ENCODE assay signal across 13 mouse cellular contexts in genomic region chr6:112287671-112288070, GRCm38 (mm10). TPM values are rescaled to one million over a fixed set of nuclear protein-coding genes. Genes with fewer than 3 reads are reported as not detected.
DNase-seq lines count a peak whose midpoint lies in the region; ATAC-seq and TF ChIP-seq lines count a peak whose summit lies in the region.
"Had no signal": no experiment of that assay in that cellular context is flagged by ENCODE, and none has a peak within 500 bp of the region (broad histone marks: within the 10 kb centered on the region; RNA-seq: fewer than 3 reads in every experiment).

No protein-coding gene starts in this region.

- no peak for TF ChIP-seq CTCF in kidney, adult 2 months (conservative IDR thresholded peaks at IDR 0.05; ENCODE audit: insufficient read depth, insufficient read length, low read depth, low read length)
- TF ChIP-seq CTCF in forebrain, postnatal 0 days (IDR thresholded peaks at IDR 0.05; ENCODE audit: low read depth): no peak

- DNase-seq in adrenal gland, postnatal 14 days: peak; percentile 54
- DNase-seq in adrenal gland, postnatal 25 days: no peak
- peak; percentile 48 for DNase-seq in ZHBTc4 (ENCODE audit: low read depth, low spot score)
- peak; percentile 79 for DNase-seq in kidney, adult 2 months
- DNase-seq in midbrain, embryonic 11.5 days (ENCODE audit: low spot score, missing footprints): no peak
- DNase-seq in forebrain, postnatal 0 days: no peak
- DNase-seq: left cerebral cortex, postnatal 4 days; right cerebral cortex, postnatal 25 days had no signal

- no peak overlapping the region for H3K4me3 ChIP-seq in kidney, adult 2 months (ENCODE audit: insufficient read depth, low read depth, low read length)
- no peak overlapping the region for H3K4me3 ChIP-seq in lung, embryonic 16.5 days (ENCODE audit: low read length)
- H3K4me3 ChIP-seq in midbrain, embryonic 11.5 days (ENCODE audit: low read depth, low read length): no peak overlapping the region
- H3K4me3 ChIP-seq in hindbrain, embryonic 13.5 days: no peak overlapping the region
- H3K4me3 ChIP-seq in forebrain, postnatal 0 days (ENCODE audit: low read depth, low read length): no peak overlapping the region
- H3K4me3 ChIP-seq: stomach, embryonic 15.5 days had no signal

- H3K27me3 ChIP-seq in kidney, adult 2 months (replicated peaks; ENCODE audit: control insufficient read depth, insufficient read depth, low read length): no peaks in the 10 kb centered on the region
- no peaks in the 10 kb centered on the region for H3K27me3 ChIP-seq in lung, embryonic 16.5 days (ENCODE audit: control insufficient read depth, insufficient read depth, low read depth, low read length)
- H3K27me3 ChIP-seq in midbrain, embryonic 11.5 days (ENCODE audit: control insufficient read depth, insufficient read depth, low read length): no peaks in the 10 kb centered on the region
- no peaks in the 10 kb centered on the region for H3K27me3 ChIP-seq in hindbrain, embryonic 13.5 days
- no peaks in the 10 kb centered on the region for H3K27me3 ChIP-seq in forebrain, postnatal 0 days (ENCODE audit: insufficient read depth, low read length)
- H3K27me3 ChIP-seq: stomach, embryonic 15.5 days had no signal

- no peaks in the 10 kb centered on the region for H3K4me1 ChIP-seq in kidney, adult 2 months (ENCODE audit: control insufficient read depth, insufficient read depth, low read length)
- no peaks in the 10 kb centered on the region for H3K4me1 ChIP-seq in lung, embryonic 16.5 days (replicated peaks; ENCODE audit: control insufficient read depth, insufficient read depth, low read length)
- no peaks in the 10 kb centered on the region for H3K4me1 ChIP-seq in midbrain, embryonic 11.5 days (ENCODE audit: control insufficient read depth, insufficient read depth, low read length)
- no peaks in the 10 kb centered on the region for H3K4me1 ChIP-seq in hindbrain, embryonic 13.5 days (replicated peaks)
- no peaks in the 10 kb centered on the region for H3K4me1 ChIP-seq in forebrain, postnatal 0 days (ENCODE audit: insufficient read depth)
- H3K4me1 ChIP-seq: stomach, embryonic 15.5 days had no signal

- 83% methylated on average over 9 of the region's 9 CpGs for WGBS in kidney, adult 2 months
- WGBS in lung, embryonic 16.5 days: 78% methylated on average over 9 of the region's 9 CpGs
- WGBS in midbrain, embryonic 11.5 days: 94% methylated on average over 9 of the region's 9 CpGs
- WGBS in hindbrain, embryonic 13.5 days: 94% methylated on average over 9 of the region's 9 CpGs
- WGBS in forebrain, postnatal 0 days: 97% methylated on average over 9 of the region's 9 CpGs

- H3K9me3 ChIP-seq in lung, embryonic 16.5 days (ENCODE audit: control insufficient read depth, low read length): no peaks in the 10 kb centered on the region
- no peaks in the 10 kb centered on the region for H3K9me3 ChIP-seq in midbrain, embryonic 11.5 days (ENCODE audit: control insufficient read depth, low read length)
- no peaks in the 10 kb centered on the region for H3K9me3 ChIP-seq in hindbrain, embryonic 13.5 days
- H3K9me3 ChIP-seq in forebrain, postnatal 0 days (ENCODE audit: low read length): no peaks in the 10 kb centered on the region
- H3K9me3 ChIP-seq: stomach, embryonic 15.5 days had no signal

- peak; percentile 61 for ATAC-seq in lung, embryonic 16.5 days (ENCODE audit: low read depth)
- no peak for ATAC-seq in midbrain, embryonic 11.5 days (ENCODE audit: low FRiP score)
- ATAC-seq in hindbrain, embryonic 13.5 days (ENCODE audit: low FRiP score): no peak
- ATAC-seq in forebrain, postnatal 0 days: no peak
- ATAC-seq: hindbrain, postnatal 0 days had no signal

- no peak overlapping the region for H3K4me2 ChIP-seq in lung, embryonic 16.5 days (ENCODE audit: low read depth, low read length)
- H3K4me2 ChIP-seq in midbrain, embryonic 11.5 days: no peak overlapping the region
- H3K4me2 ChIP-seq in hindbrain, embryonic 13.5 days: no peak overlapping the region
- H3K4me2 ChIP-seq in forebrain, postnatal 0 days (ENCODE audit: low read depth): no peak overlapping the region
- H3K4me2 ChIP-seq: stomach, embryonic 15.5 days had no signal

- H3K36me3 ChIP-seq in kidney, adult 2 months (ENCODE audit: control insufficient read depth, insufficient read depth, low read length): no peaks in the 10 kb centered on the region
- H3K36me3 ChIP-seq in lung, embryonic 16.5 days (ENCODE audit: control insufficient read depth, insufficient read depth, low read length): no peaks in the 10 kb centered on the region; the same call in 1 of the 2 replicates
- no peaks in the 10 kb centered on the region for H3K36me3 ChIP-seq in midbrain, embryonic 11.5 days (ENCODE audit: control insufficient read depth, insufficient read depth, low read length)
- H3K36me3 ChIP-seq in hindbrain, embryonic 13.5 days: no peaks in the 10 kb centered on the region
- H3K36me3 ChIP-seq in forebrain, postnatal 0 days (ENCODE audit: insufficient read depth): no peaks in the 10 kb centered on the region
- H3K36me3 ChIP-seq: stomach, embryonic 15.5 days had no signal

- TF ChIP-seq POLR2A in kidney, adult 2 months (IDR thresholded peaks at IDR 0.05; ENCODE audit: low read depth, low read length): no peak

- peak overlapping the region; percentile 53 for H3K27ac ChIP-seq in kidney, adult 2 months (ENCODE audit: insufficient read depth, low read depth, low read length)
- H3K27ac ChIP-seq in lung, embryonic 16.5 days (ENCODE audit: low read length): no peak overlapping the region
- H3K27ac ChIP-seq in midbrain, embryonic 11.5 days (ENCODE audit: low read depth, low read length): no peak overlapping the region
- no peak overlapping the region for H3K27ac ChIP-seq in hindbrain, embryonic 13.5 days
- no peak overlapping the region for H3K27ac ChIP-seq in forebrain, postnatal 0 days (ENCODE audit: low read depth, low read length)
- H3K27ac ChIP-seq: hindbrain, postnatal 0 days; stomach, embryonic 15.5 days had no signal

- H3K9ac ChIP-seq in lung, embryonic 16.5 days (ENCODE audit: low read length): no peak overlapping the region
- no peak overlapping the region for H3K9ac ChIP-seq in midbrain, embryonic 11.5 days (ENCODE audit: low read length)
- no peak overlapping the region for H3K9ac ChIP-seq in hindbrain, embryonic 13.5 days
- no peak overlapping the region for H3K9ac ChIP-seq in forebrain, postnatal 0 days
- H3K9ac ChIP-seq: stomach, embryonic 15.5 days had no signal

RNA-seq across cellular contexts. Expression of gene Lmcd1, which starts 14.1 kb away (rescaled TPM):
- total RNA-seq in adrenal gland, postnatal 14 days (2021): 5.6 and 8.4 TPM in 2 replicates
- total RNA-seq in adrenal gland, postnatal 25 days (2021): 4.6 and 5.6 TPM in 2 replicates
- polyA plus RNA-seq in kidney, adult 2 months (2012; rRNA removed): 10.9 and 14.0 TPM in 2 replicates
- polyA plus RNA-seq in lung, embryonic 16.5 days (2015; fragmentation: Nextera tagmentation; extraction: Ambion mirVana): 33.3 and 33.4 TPM in 2 replicates
- 3.0 and 3.8 TPM in 2 replicates for polyA plus RNA-seq in midbrain, embryonic 11.5 days (2014; fragmentation: Nextera tagmentation; extraction: Ambion mirVana)
- polyA plus RNA-seq in hindbrain, embryonic 13.5 days (2015; fragmentation: Nextera tagmentation; extraction: Ambion mirVana): 10.1 and 12.1 TPM in 2 replicates
- 6.8 and 6.9 TPM in 2 replicates for total RNA-seq in forebrain, postnatal 0 days (2014; rRNA removed)
- polyA plus RNA-seq in forebrain, postnatal 0 days (2015; fragmentation: Nextera tagmentation; extraction: Ambion mirVana): 7.3 and 8.4 TPM in 2 replicates
- total RNA-seq: neutrophil, adult 5-6 weeks had no signal

Comparison
In these comparisons a context has a peak if more than half of its experiments do, and no peak if none do; other contexts are left out.
1. DNase-seq: peak in adrenal gland, postnatal 14 days (single experiment), ZHBTc4 (single experiment) and kidney, adult 2 months (single experiment); none in adrenal gland, postnatal 25 days (single experiment), midbrain, embryonic 11.5 days (single experiment) and forebrain, postnatal 0 days (single experiment).